Mouse (Mus musculus) ES-Bruce4 (cell line): Measurements from ENCODE around the gene Nek11.

Experiments used
- EP300 ChIP-seq: IDR thresholded peaks from 2 replicates; pipeline ENCODE4 v1.6.1; 2011; ENCODE audit warnings: low read depth, low read length; ENCODE audit not compliant: insufficient read depth
- POLR2A ChIP-seq: IDR thresholded peaks from one replicate; pipeline ENCODE4 v1.8.1; 2011; ENCODE audit warnings: low read length; ENCODE audit not compliant: insufficient read depth

- no peak for TF ChIP-seq POLR2A
- no peak for TF ChIP-seq EP300
These were observed 94.5 kb downstream of the Nek11 start for GRCm38 (mm10) chr9:105300738-105301325.
